Mouse (Mus musculus): Measurements from ENCODE around the gene Dis3l. TPM values are rescaled to one million over a fixed set of nuclear protein-coding genes. Genes with fewer than 3 reads are reported as not detected.

Gene Dis3l
- polyA plus RNA-seq, 1 experiment = 0.39 TPM

DNA sequence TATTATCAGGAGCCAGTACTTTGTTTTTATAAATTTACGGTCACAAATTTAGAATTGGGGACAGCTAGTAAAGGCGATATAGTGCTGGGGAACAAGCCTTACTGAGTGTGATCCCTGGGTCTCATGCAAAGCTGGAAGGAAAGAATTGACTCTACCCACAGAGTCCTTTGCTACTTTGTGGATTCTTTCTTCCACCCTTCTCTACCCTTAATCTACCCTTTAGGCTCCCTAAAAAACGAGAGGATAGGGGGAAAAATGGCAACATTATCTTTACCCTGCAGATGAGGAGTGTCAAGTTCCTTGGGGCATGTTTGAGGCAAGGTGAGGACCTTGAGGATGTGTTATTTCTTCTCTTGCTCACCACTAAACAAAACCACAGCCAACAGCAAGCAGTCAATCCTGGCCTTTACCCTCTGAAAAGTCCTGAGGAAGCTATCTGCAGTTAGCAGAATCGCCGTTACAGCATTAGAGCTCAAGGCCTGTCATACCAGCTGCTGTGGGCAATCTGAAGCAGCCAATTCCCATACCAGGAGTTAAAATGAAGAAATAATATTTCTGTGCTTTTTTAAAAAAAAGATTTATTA lies 58.6 kb downstream of the Dis3l start:
- TF ChIP-seq TAL1 (IDR thresholded peaks at IDR 0.05; ENCODE audit: low read length) (no peak), GATA1 (IDR thresholded peaks at IDR 0.05; ENCODE audit: low read length) (no peak)
- Histone ChIP-seq H3K36me3 (ENCODE audit: control insufficient read depth) (peaks cover 43% of the 10 kb centered on the region), H3K27me3 (ENCODE audit: control insufficient read depth) (no peaks in the 10 kb centered on the region), H3K4me3 (replicated peaks) (peak overlapping the region; percentile 81), H3K4me1 (ENCODE audit: control insufficient read depth) (peaks cover 36% of the 10 kb centered on the region), H3K9me3 (ENCODE audit: control insufficient read depth, low read length) (no peaks in the 10 kb centered on the region)

GRCm38 (mm10) chr9:64281781-64282178 lies 59.3 kb downstream of the Dis3l start:
- no peak for TF ChIP-seq GATA1 (IDR thresholded peaks at IDR 0.05; ENCODE audit: low read length)
- no peak for TF ChIP-seq TAL1 (IDR thresholded peaks at IDR 0.05; ENCODE audit: low read length)
- Histone ChIP-seq H3K9me3 (ENCODE audit: control insufficient read depth, low read length) (no peaks in the 10 kb centered on the region), H3K27me3 (ENCODE audit: control insufficient read depth) (no peaks in the 10 kb centered on the region), H3K4me3 (replicated peaks) (peak overlapping the region; percentile 81), H3K4me1 (ENCODE audit: control insufficient read depth) (peaks cover 33% of the 10 kb centered on the region), H3K36me3 (ENCODE audit: control insufficient read depth) (peaks cover 36% of the 10 kb centered on the region)

DNA sequence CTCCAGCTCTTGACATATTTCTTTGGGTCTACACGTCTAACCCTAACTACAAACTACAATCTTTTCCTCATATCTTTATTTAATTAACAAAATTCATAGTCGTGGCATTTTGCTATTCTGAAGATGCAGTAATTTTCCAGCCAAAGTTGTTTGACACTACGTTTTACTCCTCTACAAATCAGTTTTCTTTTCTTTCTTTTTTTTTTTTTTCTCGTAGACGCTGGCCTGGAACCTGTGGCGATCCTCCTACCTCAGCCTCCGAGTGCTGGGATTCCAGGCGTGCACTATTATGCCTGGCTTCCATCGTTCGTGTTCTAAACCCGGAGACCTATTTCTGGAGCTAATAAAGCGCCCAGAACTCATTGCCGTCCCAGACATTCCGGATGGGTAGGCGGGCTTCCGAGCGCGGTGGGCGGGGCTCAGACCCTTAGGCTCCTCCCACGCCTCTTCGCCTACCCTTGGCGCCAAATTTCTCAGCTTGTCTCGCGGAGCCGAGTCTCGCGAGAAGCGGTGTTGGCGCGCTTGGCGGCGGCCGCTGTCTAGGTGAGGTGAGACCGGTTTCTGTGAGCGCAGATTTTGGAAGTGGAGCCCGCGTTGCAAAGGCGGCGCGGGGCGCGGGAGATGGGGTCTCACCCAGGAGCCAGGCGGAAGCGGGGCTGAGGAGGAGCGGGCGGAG lies 59.8 kb downstream of the Dis3l start, which contains the start of gene Tipin:
TSS of gene Tipin (plus strand) at position 477 of the 676 bp plus-strand sequence.
- Histone ChIP-seq H3K36me3 (ENCODE audit: control insufficient read depth) (peaks cover 33% of the 10 kb centered on the region), H3K9me3 (ENCODE audit: control insufficient read depth, low read length) (no peaks in the 10 kb centered on the region), H3K4me1 (ENCODE audit: control insufficient read depth) (peaks cover 33% of the 10 kb centered on the region), H3K27me3 (ENCODE audit: control insufficient read depth) (no peaks in the 10 kb centered on the region), H3K4me3 (replicated peaks) (peak within 1 kb of the TSS; percentile 81)
- TF ChIP-seq TAL1 (IDR thresholded peaks at IDR 0.05; ENCODE audit: low read length) (no peak), GATA1 (IDR thresholded peaks at IDR 0.05; ENCODE audit: low read length) (no peak)

- Histone ChIP-seq H3K36me3 (ENCODE audit: control insufficient read depth) (peaks cover 13% of the 10 kb centered on the region), H3K4me3 (replicated peaks) (no peak overlapping the region), H3K9me3 (ENCODE audit: control insufficient read depth, low read length) (no peaks in the 10 kb centered on the region), H3K4me1 (ENCODE audit: control insufficient read depth) (peaks cover 19% of the 10 kb centered on the region), H3K27me3 (ENCODE audit: control insufficient read depth) (no peaks in the 10 kb centered on the region)
- TF ChIP-seq GATA1 (IDR thresholded peaks at IDR 0.05; ENCODE audit: low read length) (no peak), TAL1 (IDR thresholded peaks at IDR 0.05; ENCODE audit: low read length) (no peak)
Measured at GRCm38 (mm10) chr9:64278665-64279310, 62.3 kb downstream of the Dis3l start.

GRCm38 (mm10) chr9:64277706-64278105 lies 63.4 kb downstream of the Dis3l start:
- Histone ChIP-seq H3K9me3 (ENCODE audit: control insufficient read depth, low read length) (no peaks in the 10 kb centered on the region), H3K27me3 (ENCODE audit: control insufficient read depth) (no peaks in the 10 kb centered on the region), H3K4me3 (replicated peaks) (no peak overlapping the region), H3K4me1 (ENCODE audit: control insufficient read depth) (peaks cover 9% of the 10 kb centered on the region), H3K36me3 (ENCODE audit: control insufficient read depth) (peaks cover 3% of the 10 kb centered on the region)
- TF ChIP-seq TAL1 (IDR thresholded peaks at IDR 0.05; ENCODE audit: low read length) = no peak
- TF ChIP-seq GATA1 (IDR thresholded peaks at IDR 0.05; ENCODE audit: low read length) = no peak

- TF ChIP-seq TAL1 (IDR thresholded peaks at IDR 0.05; ENCODE audit: low read length) (no peak), GATA1 (IDR thresholded peaks at IDR 0.05; ENCODE audit: low read length) (no peak)
- Histone ChIP-seq H3K4me1 (ENCODE audit: control insufficient read depth) (no peaks in the 10 kb centered on the region), H3K27me3 (ENCODE audit: control insufficient read depth) (no peaks in the 10 kb centered on the region), H3K36me3 (ENCODE audit: control insufficient read depth) (no peaks in the 10 kb centered on the region), H3K9me3 (ENCODE audit: control insufficient read depth, low read length) (no peaks in the 10 kb centered on the region), H3K4me3 (replicated peaks) (no peak overlapping the region)
Measured at GRCm38 (mm10) chr9:64274919-64275318, 66.2 kb downstream of the Dis3l start.

GRCm38 (mm10) chr9:64274291-64274690 lies 66.8 kb downstream of the Dis3l start:
- Histone ChIP-seq H3K9me3 (ENCODE audit: control insufficient read depth, low read length) (no peaks in the 10 kb centered on the region), H3K27me3 (ENCODE audit: control insufficient read depth) (no peaks in the 10 kb centered on the region)

DNA sequence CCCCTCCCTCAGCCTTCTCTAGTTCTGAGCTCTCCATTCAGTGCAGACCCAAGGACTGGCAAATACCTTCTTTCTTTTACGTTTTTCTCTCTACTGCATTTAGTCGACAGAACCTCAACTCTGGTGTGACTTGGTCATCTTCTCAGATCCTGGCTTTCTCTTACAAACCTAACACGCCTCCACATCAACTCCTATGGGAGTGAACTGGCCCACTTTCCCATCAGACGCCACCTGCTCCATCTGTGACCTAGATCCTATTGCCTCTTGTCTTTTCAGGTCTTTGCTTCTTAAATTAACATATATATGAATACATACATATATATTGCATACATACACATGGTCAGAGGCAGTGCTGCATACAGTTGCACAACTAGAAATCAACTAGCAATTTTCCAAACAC lies 67.3 kb downstream of the Dis3l start:
- no peaks in the 10 kb centered on the region for H3K9me3 ChIP-seq (ENCODE audit: control insufficient read depth, low read length)
- H3K36me3 ChIP-seq (ENCODE audit: control insufficient read depth) = no peaks in the 10 kb centered on the region
- no peaks in the 10 kb centered on the region for H3K4me1 ChIP-seq (ENCODE audit: control insufficient read depth)
- no peak overlapping the region for H3K4me3 ChIP-seq (replicated peaks)
- no peaks in the 10 kb centered on the region for H3K27me3 ChIP-seq (ENCODE audit: control insufficient read depth)
- TF ChIP-seq GATA1 (IDR thresholded peaks at IDR 0.05; ENCODE audit: low read length) (no peak), TAL1 (IDR thresholded peaks at IDR 0.05; ENCODE audit: low read length) (no peak)

More at GRCm38 (mm10) chr9:64274291-64274690, 66.8 kb downstream of the Dis3l start:
- H3K4me3 ChIP-seq (replicated peaks) = no peak overlapping the region
- no peaks in the 10 kb centered on the region for H3K36me3 ChIP-seq (ENCODE audit: control insufficient read depth)
- H3K4me1 ChIP-seq (ENCODE audit: control insufficient read depth) = no peaks in the 10 kb centered on the region
- TF ChIP-seq TAL1 (IDR thresholded peaks at IDR 0.05; ENCODE audit: low read length) = no peak
- TF ChIP-seq GATA1 (IDR thresholded peaks at IDR 0.05; ENCODE audit: low read length) = no peak

DNA sequence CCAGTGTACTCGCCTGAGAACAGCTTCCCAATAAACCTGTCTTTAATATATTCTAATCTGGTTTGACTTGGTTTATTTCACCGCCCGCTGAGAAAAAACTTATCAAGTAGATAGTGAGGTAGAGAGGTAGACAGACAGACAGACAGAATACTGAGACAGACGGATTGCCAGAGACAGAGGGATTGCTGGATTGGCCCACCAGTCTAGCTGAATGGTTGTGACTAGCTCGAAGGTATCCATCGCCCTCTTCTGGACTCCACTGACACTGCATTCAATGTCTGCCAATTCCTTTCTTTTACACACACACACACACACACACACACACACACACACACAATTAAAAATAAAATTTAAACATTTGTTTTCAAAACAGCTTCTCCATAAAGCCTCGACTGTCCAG lies 68.5 kb downstream of the Dis3l start:
- H3K27me3 ChIP-seq (ENCODE audit: control insufficient read depth) = no peaks in the 10 kb centered on the region
- H3K4me3 ChIP-seq (replicated peaks) = no peak overlapping the region
- TF ChIP-seq TAL1 (IDR thresholded peaks at IDR 0.05; ENCODE audit: low read length) (no peak), GATA1 (IDR thresholded peaks at IDR 0.05; ENCODE audit: low read length) (no peak)
- no peaks in the 10 kb centered on the region for H3K36me3 ChIP-seq (ENCODE audit: control insufficient read depth)
- H3K9me3 ChIP-seq (ENCODE audit: control insufficient read depth, low read length) = no peaks in the 10 kb centered on the region
- no peaks in the 10 kb centered on the region for H3K4me1 ChIP-seq (ENCODE audit: control insufficient read depth)
